Mouse (Mus musculus): ENCODE data around the gene Usp53. TPM values are rescaled to one million over a fixed set of nuclear protein-coding genes. Genes with fewer than 3 reads are reported as not detected.

The Usp53 gene
- total RNA-seq (2014; fragmentation: Nextera tagmentation) = 5.8 and 8.3 TPM in 2 replicates
- 4.6 and 4.9 TPM in 2 replicates for total RNA-seq (2017)

- ATAC-seq (replicated peaks; ENCODE audit: poor library complexity, severe bottlenecking) = peak; percentile 89
Measured at GRCm38 (mm10) chr3:122984249-122985182, at the start of gene Usp53. Gene Usp53, minus strand, starts transcription at chr3:122984510.

GRCm38 (mm10) chr3:123033804-123034203 is 49.5 kb upstream of the Usp53 start:
- no peak for ATAC-seq (replicated peaks; ENCODE audit: poor library complexity, severe bottlenecking)

- no peak for ATAC-seq (replicated peaks; ENCODE audit: poor library complexity, severe bottlenecking)
Measured at GRCm38 (mm10) chr3:123025634-123026033, 41.3 kb upstream of the Usp53 start.

DNA sequence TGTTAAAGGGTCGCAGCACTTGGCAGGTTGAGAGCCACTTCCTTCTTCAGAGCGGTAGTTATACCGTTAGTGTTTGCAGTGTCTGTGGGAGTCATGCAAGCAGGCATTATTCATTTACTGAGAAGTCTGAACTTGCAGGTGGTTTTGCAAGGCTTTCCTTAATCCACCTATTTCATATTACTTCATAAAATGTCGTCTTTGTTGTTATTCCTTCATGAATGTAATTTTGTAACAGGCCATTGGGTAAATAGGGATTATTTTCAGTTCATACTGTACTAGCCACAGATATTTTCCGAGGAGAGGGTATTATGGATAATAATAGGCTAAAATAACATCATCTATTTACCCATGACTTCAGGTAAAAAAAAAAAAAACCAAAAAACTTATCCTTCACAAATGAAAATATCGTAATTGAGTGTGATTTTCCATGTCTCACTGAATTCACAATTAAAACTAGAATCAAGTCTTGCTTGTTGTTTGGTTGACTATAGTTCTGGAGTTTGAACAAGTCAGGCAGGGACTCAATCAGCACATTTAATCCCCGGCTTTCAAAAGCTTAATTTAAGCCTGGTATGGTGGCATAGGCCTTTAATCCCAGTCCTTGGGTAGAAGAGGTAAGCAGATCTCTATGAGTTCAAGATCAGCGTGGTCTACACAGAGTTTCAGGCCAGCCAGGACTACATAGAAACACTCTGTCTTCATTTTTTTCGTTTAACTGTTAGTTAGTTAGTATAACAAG is 40.4 kb upstream of the Usp53 start:
- ATAC-seq (replicated peaks; ENCODE audit: poor library complexity, severe bottlenecking) = no peak; the same call in 1 of the 2 replicates

- ATAC-seq (replicated peaks; ENCODE audit: poor library complexity, severe bottlenecking) = no peak
Measured at GRCm38 (mm10) chr3:123018792-123019191, 34.5 kb upstream of the Usp53 start.

DNA sequence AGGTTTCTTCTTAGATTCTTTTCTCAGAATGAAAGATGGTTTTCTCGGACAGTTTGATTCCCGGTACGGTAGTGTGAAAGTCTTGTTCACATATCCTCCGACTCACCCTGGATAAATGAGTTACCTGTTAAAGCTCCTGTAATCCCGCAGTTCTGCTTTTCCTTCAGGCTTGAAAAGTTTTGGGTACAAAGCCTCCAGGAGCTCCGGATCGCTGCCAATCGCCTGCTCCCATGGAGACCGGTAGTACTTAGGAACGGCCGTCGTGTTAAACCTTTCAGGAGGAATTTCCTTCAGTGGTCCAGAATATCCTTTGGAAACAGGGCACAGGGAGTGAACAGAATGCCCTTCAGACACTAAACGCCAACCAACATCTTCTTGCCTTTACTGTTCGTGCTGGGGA is 29.2 kb upstream of the Usp53 start:
- no peak for ATAC-seq (replicated peaks; ENCODE audit: poor library complexity, severe bottlenecking)

GRCm38 (mm10) chr3:123009417-123009816 is 25.1 kb upstream of the Usp53 start:
- ATAC-seq (replicated peaks; ENCODE audit: poor library complexity, severe bottlenecking) = no peak

- ATAC-seq (replicated peaks; ENCODE audit: poor library complexity, severe bottlenecking) = no peak
Measured at GRCm38 (mm10) chr3:123007386-123007785, 23.1 kb upstream of the Usp53 start.

GRCm38 (mm10) chr3:123001053-123001452 is 16.7 kb upstream of the Usp53 start:
- no peak for ATAC-seq (replicated peaks; ENCODE audit: poor library complexity, severe bottlenecking)

DNA sequence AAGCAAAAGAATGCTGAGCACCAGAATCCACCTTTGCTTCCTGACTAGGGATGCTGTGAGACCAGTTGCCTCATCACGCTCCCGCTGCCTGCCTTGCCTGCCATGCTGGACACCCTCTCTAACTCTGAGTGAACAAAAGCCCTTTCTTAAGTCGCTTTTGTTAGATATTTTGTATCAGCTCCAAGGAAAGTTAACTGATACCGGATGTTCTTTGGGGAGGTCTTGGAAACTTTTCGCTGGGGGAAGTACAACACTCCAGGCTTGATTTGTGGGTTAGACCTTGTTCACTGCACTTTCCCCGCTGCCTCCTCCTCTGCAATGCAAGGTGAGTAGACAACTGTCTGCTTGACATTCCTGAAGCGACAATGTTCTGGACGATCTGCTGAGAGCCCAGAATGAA is 14.2 kb upstream of the Usp53 start:
- no peak for ATAC-seq (replicated peaks; ENCODE audit: poor library complexity, severe bottlenecking)

GRCm38 (mm10) chr3:122996968-122997367 is 12.7 kb upstream of the Usp53 start:
- no peak for ATAC-seq (replicated peaks; ENCODE audit: poor library complexity, severe bottlenecking)

DNA sequence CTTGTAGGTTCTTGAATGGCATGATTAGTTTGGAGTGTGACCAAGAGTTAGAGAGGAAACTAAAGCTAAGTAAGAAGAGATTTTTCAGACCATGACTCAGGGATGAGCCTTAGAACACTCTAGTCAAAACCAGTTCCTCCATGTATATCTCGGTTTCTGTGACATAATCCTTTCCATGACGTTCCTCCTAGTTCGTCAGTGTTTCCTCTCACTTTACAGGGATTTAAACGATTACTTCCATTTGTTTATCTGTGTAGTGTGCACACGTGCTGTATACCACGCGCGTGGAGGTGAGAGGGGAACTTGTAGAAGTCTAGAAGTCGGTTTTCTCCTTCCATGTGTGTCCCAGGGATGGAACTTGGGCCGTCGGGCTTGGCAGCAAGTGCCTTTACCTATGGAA is 2.6 kb upstream of the Usp53 start:
- ATAC-seq (replicated peaks; ENCODE audit: poor library complexity, severe bottlenecking) = no peak

- no peak for ATAC-seq (replicated peaks; ENCODE audit: poor library complexity, severe bottlenecking)
Measured at GRCm38 (mm10) chr3:122986386-122986785, 2.1 kb upstream of the Usp53 start.

- no peak for ATAC-seq (replicated peaks; ENCODE audit: poor library complexity, severe bottlenecking)
Measured at GRCm38 (mm10) chr3:122985183-122985944, 1.1 kb upstream of the Usp53 start.

GRCm38 (mm10) chr3:122983849-122984248 is 461 bp downstream of the Usp53 start:
- peak; percentile 67 for ATAC-seq (replicated peaks; ENCODE audit: poor library complexity, severe bottlenecking)

GRCm38 (mm10) chr3:122975964-122976363 is 8.3 kb downstream of the Usp53 start:
- ATAC-seq (replicated peaks; ENCODE audit: poor library complexity, severe bottlenecking) = no peak

DNA sequence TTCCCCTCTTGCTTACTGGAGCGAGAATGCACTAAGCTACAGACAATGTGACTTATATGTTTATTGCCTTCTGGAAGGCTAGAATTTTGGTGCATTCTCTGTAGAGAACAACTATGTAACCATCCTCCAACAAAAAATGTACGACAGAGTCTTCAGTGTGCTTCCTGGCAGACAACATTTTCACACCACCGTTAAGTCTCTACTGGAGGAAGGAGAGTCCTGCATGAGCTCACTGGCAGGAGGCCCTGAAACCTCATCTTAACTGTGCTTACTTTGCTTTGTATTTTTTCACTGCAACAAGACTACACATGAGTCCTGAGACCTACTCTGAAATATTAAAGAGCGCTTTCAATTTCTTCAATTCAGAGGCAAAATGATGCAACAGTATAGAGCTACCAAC is 8.9 kb downstream of the Usp53 start:
- no peak for ATAC-seq (replicated peaks; ENCODE audit: poor library complexity, severe bottlenecking)

DNA sequence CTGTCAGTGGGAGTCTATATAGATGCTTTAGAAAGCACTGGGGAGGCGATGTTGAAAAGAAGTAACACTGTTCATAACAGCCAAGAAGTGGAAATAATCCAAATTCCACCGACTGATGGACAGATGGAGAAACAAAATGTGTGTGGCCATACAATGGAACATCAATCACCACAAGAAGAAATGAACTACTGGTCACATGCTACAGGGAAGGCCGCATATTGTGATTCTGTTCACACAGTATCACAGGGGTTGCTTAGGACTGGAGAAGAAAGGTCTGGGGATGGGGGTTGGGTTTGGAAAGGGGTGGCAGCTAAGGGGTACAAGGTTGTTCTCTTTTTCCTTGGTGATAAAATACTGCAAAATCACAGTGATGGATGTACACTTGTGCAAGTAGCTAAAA is 9.5 kb downstream of the Usp53 start:
- ATAC-seq (replicated peaks; ENCODE audit: poor library complexity, severe bottlenecking) = no peak

GRCm38 (mm10) chr3:122972126-122972822 is 12.0 kb downstream of the Usp53 start:
- peak; percentile 87 for ATAC-seq (replicated peaks; ENCODE audit: poor library complexity, severe bottlenecking)

GRCm38 (mm10) chr3:122968391-122968790 is 15.9 kb downstream of the Usp53 start:
- no peak for ATAC-seq (replicated peaks; ENCODE audit: poor library complexity, severe bottlenecking)

Measured in granulocyte monocyte progenitor cell, adult 5-6 weeks (primary cell).